Mouse (Mus musculus) kidney, postnatal 14 days (tissue): ENCODE measurements around the gene Nsun4.

ENCODE experiments used
- DNase-seq: peaks from one replicate; pipeline ENCODE4 v3.0.0; 2022; ENCODE audit warnings: mixed read lengths

Nsun4 gene

DNA sequence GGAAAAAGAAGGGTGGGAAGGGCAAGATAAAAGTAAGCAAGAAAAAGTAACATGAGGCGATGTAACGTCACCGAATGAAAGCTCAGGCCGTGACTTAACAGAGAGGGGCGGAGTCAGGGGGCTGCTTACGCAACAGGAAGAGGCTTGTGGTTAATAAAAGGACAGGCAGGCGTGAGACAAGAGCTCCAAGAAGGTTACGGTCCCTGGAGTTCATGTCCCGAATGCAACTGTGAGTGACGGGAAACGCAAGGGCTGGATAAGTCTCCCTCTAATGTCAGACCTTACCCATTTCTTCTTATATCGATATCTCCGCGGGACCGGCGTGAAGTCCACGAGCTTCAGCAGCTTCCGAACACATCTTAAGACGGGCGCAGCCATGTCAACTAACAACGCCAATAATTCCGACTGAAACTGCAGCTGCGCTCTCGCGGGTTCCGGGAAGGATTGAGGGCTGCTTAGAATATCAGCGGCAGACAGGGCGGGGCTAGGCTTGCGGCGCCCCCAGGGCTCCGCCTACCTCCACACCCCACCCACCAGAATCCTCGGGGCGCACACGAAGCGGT is at the start of gene Nsun4:
Nsun4 (minus strand) TSS at position 478 of the 563 bp plus-strand sequence.
- DNase-seq: peak; percentile 94

DNA sequence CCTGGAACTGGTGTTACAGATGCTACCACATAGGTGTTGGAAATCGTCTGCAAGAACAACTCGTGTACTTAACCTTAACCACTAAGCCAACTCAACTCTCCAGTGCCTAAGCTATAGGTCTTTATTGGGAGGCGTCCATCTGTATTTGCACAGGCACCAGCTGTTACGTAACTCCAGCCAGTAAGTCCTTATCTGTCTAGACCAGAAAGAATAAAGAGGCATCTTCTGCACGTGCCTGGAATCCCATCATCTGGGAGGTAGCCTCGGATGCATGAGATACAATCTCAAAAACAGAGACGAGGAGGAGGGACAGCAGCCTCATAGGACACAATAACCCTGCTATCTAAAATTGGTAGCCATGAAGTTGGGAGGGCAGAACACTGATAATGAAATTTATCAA is 47.3 kb upstream of the Nsun4 start:
- no peak for DNase-seq

DNA sequence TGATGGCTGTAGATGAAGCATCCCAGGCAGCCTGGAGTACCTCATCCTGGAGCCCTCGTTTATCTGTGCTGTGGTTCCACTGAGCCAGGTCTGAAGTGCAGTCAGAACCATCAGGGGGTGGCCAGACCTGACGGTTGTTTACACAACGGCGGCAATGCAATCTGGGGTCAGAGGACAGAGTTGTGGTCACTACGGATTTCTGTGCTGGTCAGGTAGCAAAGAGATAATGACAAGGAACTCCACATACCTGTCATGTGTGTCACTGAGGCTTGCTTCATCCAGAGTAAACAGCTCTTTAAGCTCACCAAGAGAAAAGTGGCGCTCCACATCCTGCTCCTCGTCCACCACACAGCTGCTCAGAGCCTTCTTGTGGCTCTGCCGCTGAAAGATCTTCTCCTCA is 43.5 kb upstream of the Nsun4 start:
- no peak for DNase-seq

DNA sequence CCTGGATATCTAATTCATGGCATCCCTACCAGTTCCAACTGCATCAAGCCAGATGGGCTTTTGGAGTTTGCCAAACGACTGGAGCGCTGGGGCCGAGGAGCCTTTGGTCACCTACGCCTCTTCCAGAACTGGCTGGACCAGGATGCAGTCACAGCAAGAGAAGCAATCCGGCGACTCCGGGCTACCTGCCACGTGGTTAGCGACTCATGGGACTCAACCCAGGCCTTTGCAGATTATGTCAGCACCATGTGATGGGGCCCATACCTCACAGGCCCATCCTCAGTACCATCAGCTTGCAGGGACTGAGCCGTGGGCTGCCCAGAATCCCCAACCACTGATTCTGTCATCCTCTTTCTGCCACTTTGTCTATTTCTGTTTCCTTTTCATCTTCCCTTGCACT is 42.6 kb upstream of the Nsun4 start:
- DNase-seq: no peak

DNA sequence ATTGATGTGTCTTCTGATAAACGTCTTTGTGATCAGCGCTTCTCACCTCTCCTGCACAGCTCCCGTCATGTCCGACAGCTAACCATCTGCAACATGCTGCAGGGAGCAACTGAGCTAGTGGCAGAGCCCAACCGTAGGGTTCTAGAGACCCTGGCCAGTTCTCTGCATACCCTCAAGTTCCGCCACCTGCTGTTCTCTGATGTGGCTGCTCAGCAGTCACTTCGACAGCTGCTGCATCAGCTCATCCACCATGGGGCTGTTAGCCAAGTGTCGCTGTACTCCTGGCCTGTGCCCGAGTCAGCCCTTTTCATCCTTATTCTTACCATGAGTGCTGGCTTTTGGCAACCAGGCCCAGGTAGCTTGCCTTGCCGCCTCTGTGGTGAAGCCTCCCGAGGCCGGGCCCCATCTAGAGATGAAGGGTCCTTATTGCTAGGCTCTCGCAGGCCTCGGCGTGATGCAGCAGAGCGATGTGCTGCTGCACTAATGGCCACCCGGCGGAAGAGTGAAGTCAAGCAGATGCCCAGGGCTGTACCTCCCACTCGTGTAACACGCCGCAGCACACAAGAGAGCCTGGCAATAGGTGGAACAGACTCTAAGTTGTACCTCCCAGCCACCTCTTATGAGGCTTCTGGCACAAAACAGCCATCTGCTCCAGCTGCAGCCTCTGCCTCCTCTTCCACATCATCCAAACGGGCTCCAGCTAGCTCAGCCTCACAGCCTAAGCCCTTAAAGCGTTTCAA is 35.0 kb upstream of the Nsun4 start:
- DNase-seq: no peak

DNA sequence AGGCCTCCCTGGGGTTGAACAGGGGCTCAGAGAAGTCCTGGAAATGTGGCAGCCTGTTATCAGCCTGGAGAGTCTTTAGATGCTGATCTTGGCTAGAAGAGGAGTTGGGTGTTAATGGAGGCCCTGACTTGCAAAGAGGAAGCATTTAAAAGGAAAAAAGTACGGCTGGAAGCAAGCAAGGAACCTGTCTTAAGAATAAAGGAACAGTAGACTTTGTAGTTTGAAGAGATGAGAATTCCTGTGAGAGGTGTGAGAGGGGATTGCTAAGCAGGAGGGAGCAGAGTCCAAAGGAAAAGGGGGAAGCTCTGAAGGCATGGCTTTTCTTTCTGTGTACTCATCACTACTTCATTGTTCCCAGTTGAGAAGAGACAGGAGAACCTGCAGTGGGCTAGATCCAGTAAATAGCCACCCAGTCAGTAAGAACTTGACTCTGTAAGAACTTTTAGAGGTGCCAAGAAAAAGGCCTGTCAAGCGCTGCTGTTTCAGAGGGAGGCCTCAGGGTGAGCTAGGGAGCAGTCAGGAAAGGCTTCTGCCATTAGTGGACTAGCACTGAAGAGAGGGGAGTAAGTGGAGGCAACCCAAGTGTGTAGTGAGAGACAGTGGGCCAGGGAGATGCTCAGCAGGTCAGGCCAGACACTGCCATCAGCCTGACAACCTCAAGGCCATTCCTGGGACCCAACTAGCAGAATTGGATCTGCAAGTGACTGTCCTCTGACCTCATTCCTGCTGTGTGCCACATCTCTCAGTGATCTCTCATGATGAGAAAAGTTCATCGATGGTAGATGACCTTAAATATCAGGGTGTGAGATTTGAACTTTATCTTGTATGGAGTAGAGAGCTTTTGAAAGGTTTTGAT is 23.8 kb upstream of the Nsun4 start:
- no peak for DNase-seq

DNA sequence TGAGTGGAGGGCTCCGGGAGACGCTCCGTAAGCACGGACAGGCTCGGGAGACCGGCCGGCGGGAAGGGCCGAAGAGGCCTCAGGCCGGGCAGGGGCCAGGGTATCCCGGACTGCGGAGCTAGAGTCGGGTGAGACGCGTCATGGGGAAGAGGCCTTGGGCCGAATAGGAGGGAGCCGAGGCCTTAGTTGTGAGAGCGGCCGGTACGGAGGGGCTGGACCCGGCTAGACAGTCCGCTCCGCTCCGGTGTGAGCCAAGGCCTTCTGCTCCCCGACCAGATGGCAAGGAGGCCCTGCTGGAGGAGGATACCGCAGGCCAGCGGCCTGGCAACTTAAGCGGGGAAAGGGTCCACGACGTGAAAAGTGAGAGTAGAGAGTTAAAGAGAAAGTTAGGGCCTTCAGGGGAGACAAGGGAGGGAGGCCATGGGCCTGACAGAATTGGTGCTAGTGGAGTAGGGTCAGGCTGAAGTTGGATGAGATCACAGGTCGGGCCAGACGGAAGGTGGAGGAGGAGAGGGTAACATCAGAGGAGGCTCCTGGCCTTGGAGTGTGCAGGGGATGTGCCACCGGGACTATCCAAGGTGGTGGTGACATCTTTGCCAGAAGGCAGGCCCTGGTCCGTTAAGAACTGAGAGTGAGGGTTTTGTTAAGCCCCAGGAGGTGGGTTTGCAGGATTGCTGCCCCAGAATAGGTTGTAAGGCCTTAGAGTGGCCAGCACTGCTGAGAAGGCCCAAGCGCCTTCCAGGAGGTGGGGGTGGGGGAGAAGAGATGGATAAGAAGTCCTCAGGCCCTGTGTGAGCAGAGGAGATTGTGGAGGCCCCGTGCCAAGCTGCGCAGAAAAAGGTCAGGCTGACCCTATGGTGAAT is 22.9 kb upstream of the Nsun4 start:
- DNase-seq: peak; percentile 52

DNA sequence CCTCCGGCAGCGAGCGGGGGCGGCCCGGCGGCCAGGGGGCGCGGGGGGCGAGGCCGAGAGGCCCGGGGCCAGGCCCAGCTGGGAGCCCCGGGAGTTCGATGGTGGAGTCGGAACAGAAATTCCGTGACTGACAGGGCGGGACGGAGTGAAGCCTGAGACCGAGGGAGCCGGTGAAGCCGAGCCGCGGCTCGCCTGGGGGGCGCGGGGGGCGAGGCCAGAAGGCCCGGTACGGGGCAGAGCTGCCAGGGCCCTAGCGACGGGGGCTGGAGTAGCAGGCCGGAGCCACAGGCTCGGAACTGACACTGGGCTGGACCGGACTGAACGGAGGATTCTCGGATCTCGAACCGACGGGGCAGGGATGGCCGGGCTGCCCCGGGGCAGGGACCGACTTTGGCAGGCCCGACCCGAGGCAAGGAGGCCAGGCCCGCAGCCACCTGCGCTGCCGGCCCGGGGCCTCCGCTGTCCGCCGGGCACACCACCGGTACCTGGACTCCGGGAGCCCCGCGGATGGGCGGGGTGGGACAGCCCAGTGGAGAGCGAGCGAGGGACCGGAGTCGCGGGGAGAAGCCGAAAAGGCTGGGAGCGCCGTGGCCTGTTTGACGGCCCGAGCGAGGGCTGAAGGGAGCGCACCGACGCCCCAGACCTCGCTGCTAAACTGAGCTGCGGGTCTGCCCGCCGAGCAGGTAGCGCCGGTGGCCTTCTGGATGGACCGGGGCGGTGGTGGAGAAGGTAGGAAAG is 22.1 kb upstream of the Nsun4 start:
- peak; percentile 83 for DNase-seq

DNA sequence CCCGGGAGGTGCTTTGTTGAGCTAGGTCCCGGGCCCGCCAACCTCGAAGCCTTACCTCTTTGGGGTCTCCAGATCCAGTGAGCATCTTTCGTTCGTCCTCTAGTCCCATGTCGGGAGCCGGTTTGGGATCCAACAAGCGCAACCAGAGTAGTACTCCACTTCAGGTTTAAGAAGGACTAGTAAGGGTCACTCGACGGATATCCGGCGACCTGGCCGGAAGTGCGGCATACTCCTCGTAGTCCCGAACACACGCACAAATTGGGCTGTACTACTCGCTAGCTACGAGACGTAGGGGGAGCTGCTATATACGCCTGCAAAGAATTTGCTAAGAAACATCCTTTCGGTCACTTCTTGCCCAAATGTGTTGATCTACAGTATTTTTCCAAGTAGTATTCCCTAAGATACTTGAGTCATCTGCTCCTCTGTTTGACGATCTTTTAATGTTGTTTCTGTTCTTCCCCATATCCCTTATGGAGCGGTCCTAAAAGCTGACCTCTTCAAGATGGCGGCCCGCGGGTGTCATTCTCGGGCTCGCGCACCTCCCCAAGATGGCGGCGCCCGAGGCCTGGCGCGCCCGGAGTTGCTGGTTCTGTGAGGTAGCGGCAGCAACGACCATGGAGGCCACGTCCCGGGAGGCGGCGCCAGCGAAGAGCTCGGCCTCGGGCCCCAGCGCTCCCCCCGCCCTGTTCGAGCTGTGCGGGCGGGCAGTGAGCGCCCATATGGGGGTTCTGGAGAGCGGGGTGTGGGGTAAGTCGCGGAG is 21.4 kb upstream of the Nsun4 start, which contains the start of the genes Uqcrh and Lrrc41:
Uqcrh (minus strand) TSS at position 211 of the 760 bp plus-strand sequence.
Lrrc41 (plus strand) TSS at position 409 of the 760 bp plus-strand sequence.
- peak; percentile 96 for DNase-seq

DNA sequence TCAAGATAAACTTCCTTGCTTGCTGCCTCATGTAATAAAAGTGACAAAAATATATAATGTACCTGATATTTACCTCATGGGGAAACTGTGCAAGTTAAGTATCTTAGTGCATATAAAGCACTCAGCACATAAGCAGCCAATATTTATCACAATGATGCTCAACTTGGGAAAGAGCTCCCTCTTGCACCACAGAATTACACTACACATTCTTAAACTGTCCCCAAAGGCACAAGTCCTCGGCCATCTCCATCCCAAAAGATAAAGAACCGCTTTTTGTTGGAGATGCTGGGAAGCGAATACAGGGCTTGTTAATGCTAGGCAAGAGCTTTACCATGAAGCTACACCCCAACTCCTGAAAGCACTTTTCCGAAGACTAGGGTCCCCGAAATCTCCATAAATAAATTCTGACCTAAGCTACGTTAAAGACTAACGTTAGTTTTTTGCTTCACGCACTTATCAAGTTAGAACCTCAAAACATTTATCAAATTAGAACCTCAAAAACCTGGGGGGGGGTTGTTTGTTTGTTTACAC is 20.5 kb upstream of the Nsun4 start:
- peak; percentile 14 for DNase-seq

DNA sequence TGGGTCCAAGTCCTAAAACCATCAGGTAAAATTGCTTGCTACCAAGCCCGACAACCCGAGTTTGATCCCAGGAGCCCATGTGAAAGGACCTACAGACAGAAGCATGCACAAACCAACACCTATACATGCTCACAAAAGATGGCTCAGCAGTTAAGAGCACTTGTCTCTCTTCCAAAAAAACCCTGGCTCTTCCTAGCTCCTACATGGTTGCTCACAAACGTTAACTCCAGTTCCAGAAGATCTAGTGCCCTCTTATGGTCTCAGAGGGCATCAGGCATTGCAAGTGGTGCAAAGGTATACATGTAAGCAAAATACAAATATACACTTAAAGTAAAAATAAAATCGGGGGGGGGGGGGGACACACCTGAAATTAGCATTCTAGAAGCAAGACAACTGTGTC is 19.5 kb upstream of the Nsun4 start:
- peak; percentile 12 for DNase-seq

DNA sequence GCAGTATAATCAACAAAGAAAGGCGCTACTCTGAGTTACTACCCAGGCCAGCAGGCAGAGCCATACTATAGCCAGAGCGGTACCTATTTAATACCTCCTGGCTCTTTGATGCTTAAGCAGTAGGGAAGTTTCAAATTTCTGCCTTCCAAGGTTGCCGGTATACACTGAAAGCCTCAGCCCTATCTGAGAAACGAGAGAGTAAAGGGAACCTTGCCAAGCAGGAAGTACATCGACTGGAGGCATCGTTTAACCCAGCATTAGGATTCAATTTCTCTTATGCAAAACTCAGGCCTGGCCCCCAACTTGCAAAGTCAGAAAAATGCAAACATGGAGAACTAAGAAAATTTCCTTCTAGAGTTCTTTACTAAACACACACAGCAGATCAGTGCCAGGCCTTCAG is 16.4 kb upstream of the Nsun4 start:
- no peak for DNase-seq

DNA sequence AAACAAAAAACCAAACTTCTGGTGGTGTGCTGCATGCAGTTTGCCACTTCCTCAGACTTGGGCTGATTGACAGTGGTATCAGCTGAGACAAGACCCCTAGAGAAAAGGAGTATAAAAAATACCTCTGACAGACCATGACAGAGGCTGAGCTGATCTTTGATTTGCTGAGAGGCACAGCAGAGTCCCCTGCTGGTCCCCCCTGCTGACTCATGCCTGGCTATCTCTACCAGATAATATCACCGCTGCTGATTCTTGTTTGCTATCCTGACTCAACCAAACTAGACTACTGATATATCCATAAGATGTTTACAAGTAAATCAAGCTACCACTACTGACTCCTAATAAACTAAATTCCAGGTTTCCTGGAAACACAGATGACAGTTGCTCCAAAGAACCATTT is 10.2 kb upstream of the Nsun4 start:
- DNase-seq: no peak

DNA sequence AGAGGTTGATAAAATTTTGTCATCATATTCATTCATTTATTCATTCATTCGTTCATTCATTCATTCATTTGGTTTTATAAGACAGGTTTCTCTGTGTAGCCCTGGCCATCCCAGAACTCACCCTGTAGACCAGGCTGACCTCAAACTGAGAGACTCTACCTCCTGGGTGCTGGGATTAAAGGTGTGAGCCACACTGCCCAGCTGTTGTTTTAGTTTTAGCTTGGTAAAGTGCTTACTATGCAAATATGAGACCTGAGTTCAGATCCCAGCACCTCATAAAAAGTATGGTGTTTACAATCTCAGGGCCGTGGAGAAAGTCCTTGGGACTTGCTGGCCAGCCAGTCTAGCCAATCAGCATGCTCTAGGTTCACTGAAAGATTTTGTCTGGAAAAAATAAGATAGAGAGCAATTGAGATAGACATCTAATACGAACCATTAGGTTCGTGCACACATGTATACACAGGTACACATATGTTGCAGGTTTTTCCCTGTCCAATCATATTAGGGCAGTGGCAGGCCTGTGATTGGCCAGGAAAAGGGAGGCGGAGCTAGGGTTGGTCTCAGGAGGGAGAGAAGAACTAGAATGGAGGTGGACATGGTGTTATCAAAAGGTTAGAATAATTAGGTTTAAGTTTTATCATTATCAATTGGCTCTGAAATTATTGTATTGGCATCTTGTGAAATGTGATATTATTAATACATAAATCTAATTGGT is 5.5 kb upstream of the Nsun4 start:
- no peak for DNase-seq

DNA sequence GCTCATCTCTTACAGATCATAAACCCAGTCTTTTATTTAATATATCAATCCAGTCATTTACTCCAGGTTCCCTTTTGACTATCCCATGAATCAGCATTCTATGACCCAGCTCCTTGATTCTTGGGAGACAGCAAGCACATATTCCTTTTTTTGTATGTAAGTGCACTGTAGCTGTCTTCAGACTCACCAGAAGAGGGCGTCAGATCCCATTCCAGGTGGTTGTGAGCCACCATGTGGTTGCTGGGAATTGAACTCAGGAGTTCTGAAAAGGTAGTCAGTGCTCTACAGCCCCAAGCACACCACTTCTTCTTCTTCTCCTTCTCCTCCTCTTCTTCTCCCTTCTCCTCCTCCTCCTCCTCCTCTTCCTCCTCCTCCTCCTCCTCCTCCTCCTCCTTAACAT is 3.9 kb upstream of the Nsun4 start:
- DNase-seq: no peak

DNA sequence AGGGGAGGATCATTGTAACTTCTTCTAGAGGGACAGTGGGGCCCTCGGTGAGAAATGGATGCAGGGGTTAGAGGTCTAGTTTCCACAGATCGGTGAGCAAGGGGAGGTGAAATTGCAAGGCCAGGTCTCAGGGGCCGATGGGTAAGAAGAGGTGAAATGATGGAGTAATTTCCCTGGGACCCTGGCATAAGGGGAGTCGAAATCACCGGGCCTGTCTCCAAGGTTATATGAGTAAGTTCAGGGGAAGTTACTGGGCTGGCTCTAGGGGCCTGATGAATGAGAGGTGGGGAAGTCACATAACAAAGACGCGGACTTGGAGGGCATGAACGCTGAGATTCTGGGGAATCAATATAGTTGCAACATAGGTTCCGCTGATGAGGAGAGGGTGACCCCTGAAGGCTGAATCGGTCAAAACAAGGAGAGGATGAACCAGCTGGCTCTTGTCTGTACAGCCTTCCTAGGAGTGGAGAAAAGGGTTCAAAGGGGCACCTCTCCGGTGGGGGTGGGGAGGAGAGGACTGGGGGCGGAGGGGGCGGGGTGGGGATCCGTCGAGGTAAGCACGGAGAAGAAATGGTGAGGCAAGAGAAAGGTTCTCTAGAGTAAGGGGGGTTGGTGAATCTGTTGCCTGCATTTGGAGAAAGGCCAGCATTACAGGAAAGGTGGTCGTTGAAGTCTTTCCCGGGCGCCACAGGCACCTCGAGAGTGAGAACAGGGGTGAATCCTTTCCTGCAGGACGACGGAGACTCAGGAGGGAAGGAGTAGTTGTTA is 966 bp downstream of the Nsun4 start:
- peak; percentile 71 for DNase-seq

DNA sequence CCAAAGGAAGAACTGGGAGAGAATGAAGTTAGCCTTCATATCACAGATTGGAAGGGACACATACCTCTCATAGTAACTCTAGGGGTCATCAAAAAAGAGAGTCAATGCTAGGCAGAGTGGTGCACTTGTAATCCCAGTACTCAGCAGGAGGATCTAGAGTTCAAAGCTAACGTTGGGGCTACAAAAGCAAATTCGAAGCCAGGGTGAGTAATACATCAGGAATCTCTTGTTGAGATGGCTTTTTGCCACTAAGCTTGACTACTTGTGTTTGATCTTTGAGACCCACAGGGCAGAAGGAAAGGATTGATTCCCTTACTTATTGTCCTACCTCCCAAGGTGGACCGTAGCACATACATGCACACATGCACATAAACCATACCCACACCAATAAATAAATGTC is 4.5 kb downstream of the Nsun4 start:
- DNase-seq: no peak

DNA sequence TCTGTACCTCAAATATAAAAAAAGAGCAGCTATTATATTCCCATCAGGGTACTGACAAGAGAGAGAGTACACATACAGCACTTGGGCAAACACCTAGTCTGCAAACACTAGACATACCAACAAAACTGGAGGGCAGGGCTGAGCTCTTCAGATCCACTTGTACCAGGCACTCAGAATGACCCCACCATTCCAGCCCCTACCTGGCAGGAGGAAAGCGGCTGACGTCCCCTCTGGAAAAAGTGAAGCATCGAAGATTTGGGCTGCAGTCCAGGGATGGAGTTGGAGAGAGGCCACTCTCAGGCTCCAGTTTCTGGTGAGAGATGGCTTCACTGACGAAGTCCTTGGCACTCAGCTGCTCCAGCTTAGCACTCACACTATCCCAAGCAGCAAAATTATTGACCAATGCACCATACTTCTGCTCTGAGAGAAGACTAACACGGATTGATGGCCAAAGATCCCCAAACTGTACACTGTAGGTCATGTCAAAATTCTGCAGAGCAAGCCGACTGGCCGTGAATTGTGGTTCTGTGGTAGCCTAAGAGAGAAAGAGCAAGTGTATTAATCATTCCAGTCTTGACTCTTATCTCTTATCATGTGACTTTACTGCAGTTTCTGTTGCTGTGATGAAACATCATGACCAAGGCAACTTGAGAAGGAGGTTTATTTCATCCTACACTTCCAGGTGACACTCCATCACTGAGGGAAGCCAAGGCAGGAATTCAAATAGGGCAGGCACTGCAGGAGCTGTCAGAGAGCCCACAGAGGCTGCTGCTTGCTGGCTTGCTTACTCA is 5.4 kb downstream of the Nsun4 start:
- no peak for DNase-seq

DNA sequence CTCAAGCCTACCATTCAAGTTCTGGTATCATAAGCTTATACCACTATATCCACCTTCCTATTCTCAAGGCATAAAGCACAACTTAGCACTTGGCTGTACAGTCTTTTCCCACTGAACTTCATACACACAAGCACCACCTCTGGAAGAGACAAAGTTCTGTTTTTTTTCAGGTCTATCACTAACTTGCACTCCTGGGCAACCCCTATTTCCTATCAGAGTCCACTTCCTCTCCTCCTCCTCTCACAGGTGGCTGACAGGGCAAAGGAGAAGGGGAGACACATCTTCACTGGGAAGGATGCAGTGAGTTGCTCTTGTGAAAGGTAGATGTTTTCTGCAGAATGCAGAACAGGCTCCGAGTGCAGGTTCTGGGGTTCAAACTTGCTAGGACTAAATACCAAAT is 6.0 kb downstream of the Nsun4 start:
- no peak for DNase-seq
